Mouse (Mus musculus) ES-E14 (cell line): ENCODE data around the gene Wnt1.
"Not testable (repeated sequence)": the region's sequence is repeated elsewhere in the genome, so short reads cannot be mapped to it uniquely, and the experiment has no call there.

Experiments used
- CHD2 ChIP-seq: IDR thresholded peaks from 2 replicates; pipeline ENCODE4 v1.6.1; 2014; ENCODE audit warnings: mild to moderate bottlenecking, low read depth, low read length, inconsistent platforms
- HCFC1 ChIP-seq: IDR thresholded peaks from 2 replicates; pipeline ENCODE4 v1.6.1; 2012; ENCODE audit warnings: low read length, inconsistent platforms, borderline replicate concordance; ENCODE audit not compliant: insufficient read depth
- MAFK ChIP-seq: IDR thresholded peaks from 2 replicates; pipeline ENCODE4 v1.6.1; 2014; ENCODE audit warnings: mild to moderate bottlenecking, low read depth, low read length, inconsistent platforms; ENCODE audit not compliant: insufficient read depth
- ZC3H11A ChIP-seq: IDR thresholded peaks from 2 replicates; pipeline ENCODE4 v1.6.1; 2012; ENCODE audit warnings: low read depth, mild to moderate bottlenecking, inconsistent platforms, low read length, borderline replicate concordance
- ZNF384 ChIP-seq: IDR thresholded peaks from 2 replicates; pipeline ENCODE4 v1.6.1; 2012; ENCODE audit warnings: low read depth, low read length, inconsistent platforms

DNA sequence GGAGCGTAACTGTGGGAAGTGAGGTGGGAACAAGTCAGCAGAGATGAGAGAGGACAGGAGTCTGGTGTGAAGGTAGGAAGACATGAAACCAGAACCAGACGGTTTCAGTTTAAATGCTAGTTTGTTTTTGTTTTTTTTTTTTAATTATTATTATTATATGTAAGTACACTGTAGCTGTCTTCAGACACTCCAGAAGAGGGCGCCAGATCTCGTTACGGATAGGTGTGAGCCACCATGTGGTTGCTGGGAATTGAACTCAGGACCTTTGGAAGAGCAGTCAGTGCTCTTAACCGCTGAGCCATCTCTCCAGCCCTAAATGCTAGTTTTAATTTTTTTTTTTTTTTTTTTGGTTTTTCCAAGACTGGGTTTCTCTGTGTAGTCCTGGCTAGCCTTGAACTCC, 20.6 kb downstream of the Wnt1 start:
- TF ChIP-seq ZNF384, ZC3H11A, HCFC1, MAFK, CHD2: not testable (repeated sequence)
